Mouse (Mus musculus) G1E (cell line): ENCODE measurements at regions not wholly inside any gene's neighbourhood (a gene's known extent, or its start where the extent isn't known, plus 50 kb on each side); places are given as distances from the start of the nearest gene placed in this dataset.

ENCODE experiments used
- CTCF ChIP-seq: IDR thresholded peaks from 2 replicates; pipeline ENCODE4 v1.5.1; 2012; ENCODE audit warnings: low read depth, low read length, inconsistent platforms, mixed read lengths
- GATA1 ChIP-seq: IDR thresholded peaks from 2 replicates; pipeline ENCODE4 v1.6.1; 2012; ENCODE audit warnings: borderline replicate concordance, low read length, inconsistent platforms, mixed read lengths
- POLR2AphosphoS5 ChIP-seq: IDR thresholded peaks from 2 replicates; pipeline ENCODE4 v1.6.1; 2012; ENCODE audit warnings: low read depth, low read length, inconsistent platforms; ENCODE audit not compliant: insufficient replicate concordance
- TAL1 ChIP-seq: conservative IDR thresholded peaks from 2 replicates; pipeline ENCODE4 v1.6.1; 2012; ENCODE audit warnings: low read depth, low read length, inconsistent platforms, mixed read lengths

DNA sequence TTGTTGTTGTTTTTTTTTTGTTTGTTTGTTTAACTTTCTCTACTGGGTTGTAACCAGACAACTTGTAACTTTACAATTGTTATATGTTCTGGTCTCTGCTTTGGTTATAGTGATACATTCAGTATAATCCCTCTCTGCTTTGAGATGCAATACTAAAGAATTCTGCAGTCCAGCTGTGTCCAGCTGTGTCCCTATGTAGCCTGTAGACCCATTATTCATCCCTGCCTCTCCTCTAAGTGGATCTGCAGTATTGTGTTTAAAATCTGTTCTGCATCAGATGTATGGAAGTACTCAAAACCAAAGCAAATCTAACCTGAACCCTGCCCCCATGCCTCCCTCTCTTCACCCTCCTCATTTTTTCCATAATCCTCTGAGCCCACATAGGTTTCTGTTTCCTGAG is 279.6 kb downstream of the Rps29 start:
- no peak for TF ChIP-seq CTCF
- no peak for TF ChIP-seq TAL1
- no peak for TF ChIP-seq POLR2AphosphoS5
- TF ChIP-seq GATA1, result no peak
